Mouse (Mus musculus) ovary, adult 18-20 months (tissue): ENCODE data around the gene Prdx2.

Source experiments
- DNase-seq: peaks from one replicate; pipeline ENCODE4 v3.0.0; 2022; ENCODE audit warnings: low spot score, mixed read lengths

Prdx2 gene

DNA sequence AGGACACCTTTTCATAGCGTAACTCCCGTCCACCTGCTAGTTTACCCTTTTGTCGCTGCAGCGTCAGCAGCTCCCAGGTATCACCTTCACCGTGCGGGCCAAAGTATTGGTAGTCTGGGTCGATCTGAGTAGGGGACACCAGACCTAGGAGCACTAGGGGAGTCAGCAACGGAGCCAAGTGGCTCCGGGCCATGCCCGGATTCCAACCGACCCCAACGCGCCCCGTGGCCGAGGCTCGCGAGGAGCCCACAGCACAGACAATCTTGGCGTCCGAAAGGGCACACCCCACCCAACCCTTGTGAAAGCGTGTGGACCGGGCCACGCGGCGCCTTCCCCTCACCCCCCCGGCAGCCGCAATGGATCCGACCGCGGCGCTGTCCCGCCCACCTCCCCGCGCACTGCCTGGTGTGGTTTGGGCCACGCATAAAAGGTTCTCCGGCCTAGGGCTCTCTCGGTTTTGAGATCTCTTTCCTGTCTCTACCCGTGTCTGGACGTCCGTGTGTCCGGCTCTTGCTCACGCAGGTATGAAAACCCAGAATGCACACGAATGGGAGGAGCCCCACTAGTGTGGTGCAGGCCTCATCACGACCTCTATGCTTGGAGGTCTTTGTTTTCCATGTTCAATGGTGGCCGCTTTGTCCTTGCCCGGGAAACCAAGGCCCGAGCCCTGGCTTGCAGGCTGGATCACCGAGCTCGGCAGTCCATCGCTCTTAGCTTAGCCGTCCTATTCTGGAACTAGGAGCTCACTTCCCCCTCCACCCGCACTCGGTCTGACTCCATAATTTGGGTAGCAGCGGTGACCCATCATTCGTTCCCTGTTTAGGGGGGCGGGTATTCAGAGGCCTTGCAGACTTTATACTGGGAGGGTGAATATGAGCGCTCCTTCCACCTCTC, at the start of gene Prdx2, which contains the start of the genes Gm49661 and Rnaseh2a:
TSS of gene Prdx2 (plus strand) at position 347 of the 894 bp plus-strand sequence.
TSS of gene Gm49661 (minus strand) at position 193 of the 894 bp plus-strand sequence.
TSS of gene Rnaseh2a (minus strand) at position 527 of the 894 bp plus-strand sequence.
- DNase-seq: peak; percentile 67

DNA sequence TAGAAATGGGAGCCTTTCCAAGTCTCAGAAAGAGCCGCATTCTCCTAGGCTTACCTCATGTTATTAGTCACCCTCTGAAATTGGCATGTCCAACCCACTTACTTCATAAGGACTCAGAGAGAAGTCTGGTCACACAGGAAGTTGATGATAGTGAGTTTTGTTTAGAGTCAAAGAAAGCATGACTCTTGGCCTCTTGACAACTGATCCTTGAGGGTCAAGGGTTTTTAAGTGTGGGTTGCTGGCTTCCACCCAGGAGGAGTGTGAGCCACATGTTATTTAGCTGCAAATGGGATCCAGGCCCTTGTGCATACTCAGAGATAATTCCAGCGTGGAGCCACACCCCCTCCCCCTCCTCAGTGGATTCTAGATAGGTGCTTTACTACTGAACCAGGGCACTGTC, 47.8 kb upstream of the Prdx2 start:
- no peak for DNase-seq

DNA sequence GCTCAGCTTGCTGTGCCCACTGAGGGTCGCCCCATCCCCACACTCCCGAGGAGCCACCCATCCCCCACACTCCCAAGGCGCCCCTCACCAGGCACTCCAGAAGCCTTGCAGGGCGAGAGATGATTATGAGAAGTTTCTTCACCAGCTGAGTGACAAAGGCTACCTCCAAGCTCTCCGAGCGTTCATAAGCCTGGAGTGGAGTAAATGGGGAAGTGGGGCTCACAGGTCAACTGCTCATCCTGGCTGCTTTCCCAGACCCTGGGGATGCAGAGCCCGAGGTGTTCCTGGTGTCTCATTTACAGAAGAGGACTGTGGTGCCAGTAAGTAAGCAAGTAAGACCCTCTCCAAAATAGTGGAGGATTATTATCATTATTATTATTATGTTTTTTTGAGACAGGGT, 43.8 kb upstream of the Prdx2 start:
- no peak for DNase-seq

DNA sequence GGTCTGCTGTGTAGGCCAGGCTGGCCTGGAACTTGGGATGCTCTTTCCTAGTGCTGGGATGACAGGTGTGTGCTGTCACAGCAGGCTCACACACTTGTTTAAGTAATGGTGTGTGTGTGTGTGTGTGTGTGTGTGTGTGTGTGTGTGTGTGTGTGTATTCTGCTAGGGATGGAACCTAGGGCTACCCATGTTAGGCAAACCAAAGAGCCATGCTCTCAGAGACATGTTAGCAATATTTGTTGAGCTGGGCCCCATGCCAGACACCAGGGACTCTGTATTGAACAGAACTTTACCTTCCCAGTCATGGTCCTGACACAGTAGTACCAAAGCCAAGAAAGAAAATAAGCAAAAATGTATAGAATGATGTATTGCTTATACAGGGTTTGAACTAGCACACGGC, 41.9 kb upstream of the Prdx2 start:
- DNase-seq: no peak

DNA sequence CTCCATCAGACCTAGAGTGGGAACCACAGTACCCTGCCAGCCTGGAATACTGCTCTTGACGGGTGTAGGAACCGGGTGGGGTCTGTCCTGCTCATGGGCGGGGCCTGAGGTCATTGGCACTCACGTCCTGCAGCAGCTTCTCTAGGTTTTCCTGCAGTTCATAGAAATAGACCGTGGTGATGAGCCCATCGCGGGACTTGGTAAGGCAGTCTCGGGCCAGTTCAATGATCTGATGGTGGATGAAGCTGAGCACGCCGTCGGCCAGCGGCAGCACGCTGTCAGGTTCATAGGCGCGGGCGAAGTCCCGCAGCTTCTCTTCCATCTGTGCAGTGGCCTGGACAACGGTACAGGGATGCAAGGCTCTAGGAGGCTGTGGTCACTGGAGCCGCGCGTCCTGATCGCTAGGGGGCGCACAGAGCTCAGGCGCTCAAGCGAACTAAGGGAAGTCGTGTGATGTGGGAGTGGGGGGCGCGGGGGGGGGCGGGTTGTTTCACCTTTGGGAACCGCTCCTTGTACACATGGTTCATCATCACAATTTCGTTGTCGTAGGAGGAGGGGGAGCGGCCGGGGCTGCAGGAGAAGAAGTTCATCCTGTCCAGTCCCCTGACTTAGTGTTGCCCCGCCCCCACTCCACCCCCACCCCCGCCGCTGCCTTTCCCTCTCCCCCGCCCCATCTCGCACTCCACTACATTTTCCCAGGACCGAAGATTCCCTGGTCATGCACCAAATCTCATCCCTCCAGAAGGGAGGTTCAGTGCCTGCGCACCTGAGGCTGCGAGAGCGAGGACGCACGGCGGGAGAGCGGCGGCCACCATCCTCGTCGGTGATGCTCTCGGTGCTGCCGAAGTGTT, 40.7 kb upstream of the Prdx2 start:
- no peak for DNase-seq

DNA sequence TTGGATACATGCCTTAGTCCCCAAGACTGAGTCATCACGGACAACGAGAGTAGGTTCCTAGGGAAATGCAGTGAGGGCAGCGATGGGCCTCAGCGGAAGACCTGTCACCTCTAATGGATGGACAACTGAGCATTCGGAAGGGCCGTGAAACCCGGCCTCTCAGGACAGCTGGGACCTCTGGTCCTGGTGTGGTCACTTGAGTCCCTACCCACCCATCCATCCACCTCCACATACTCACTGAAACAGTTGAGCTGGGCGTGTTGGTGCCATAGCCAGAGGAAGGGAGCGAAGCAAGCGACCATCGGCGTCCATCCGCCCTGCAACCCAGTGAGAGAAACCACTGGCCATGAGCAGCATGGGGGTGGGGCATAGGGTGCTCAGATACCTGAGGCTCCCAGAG, 38.8 kb upstream of the Prdx2 start:
- no peak for DNase-seq

DNA sequence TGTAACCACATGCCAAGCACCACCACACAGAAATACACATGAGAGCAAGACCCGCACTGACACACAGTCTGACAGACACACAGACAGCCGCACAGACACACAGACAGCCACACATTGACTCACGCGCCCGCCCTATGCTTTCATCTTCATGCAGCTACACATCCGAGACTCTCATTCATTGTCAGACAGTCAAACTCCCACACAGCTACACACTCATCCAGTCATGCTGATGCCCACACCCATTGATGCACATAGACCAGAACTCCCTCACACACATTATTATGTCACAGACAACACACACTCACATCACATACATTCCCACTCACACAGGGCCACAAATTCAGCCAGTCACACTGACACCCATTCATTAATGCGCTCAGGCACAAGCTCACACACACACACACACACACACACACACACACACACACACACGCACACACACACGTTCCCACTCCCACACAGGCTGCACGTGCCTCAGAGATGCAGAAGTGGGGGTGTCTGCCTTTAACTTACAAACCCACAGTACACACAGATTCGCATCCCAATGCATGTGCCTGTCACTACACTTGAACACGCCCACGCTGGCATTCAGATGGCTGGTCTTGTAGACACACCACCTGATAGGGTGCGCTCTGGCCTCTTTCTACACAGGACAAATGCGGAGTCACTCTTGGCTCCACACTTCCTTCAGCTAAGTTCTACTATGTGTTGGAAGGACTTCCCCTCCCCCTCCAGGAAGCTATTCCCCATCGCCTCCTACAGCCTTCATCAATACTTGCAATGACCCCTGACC, 35.4 kb upstream of the Prdx2 start:
- no peak for DNase-seq

DNA sequence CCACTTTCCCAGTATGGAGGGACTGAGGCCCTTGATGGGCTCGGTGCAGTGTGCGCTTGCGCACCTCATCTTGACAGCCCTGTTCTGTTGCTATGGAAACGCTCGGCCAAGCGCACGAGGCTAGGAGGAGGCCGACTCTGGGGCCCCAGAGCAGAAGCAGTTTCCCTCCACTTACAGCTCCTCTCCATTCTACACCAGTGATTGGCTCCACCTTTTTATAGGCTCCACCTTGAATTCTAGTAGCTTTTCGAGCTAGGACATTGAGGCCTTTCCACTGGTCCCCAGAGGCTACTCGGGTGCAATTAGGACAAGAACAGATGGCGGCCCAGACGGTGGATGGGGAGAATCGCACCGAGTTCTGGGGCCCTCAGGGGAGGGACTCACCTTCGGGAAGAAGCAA, 34.5 kb upstream of the Prdx2 start:
- no peak for DNase-seq

DNA sequence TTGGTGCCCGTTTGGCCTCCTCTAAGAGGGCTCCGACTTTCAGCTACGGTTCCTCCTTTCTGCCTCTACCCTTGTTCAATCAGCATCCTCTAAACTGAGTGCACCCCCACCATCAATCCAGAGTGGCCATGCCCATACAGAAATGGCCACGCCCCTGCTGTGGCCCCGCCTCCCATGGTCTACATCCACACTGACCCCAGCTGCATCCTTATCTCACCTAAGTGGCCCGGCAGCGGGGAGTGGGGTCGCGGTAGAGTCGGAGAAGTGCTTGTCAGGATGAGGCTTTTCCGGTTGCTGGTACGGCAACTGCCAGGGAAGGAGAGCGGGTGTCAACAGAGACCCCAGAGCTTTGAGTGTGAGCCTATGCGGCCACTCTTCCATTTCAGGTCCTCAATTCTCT, 33.9 kb upstream of the Prdx2 start:
- DNase-seq: no peak

DNA sequence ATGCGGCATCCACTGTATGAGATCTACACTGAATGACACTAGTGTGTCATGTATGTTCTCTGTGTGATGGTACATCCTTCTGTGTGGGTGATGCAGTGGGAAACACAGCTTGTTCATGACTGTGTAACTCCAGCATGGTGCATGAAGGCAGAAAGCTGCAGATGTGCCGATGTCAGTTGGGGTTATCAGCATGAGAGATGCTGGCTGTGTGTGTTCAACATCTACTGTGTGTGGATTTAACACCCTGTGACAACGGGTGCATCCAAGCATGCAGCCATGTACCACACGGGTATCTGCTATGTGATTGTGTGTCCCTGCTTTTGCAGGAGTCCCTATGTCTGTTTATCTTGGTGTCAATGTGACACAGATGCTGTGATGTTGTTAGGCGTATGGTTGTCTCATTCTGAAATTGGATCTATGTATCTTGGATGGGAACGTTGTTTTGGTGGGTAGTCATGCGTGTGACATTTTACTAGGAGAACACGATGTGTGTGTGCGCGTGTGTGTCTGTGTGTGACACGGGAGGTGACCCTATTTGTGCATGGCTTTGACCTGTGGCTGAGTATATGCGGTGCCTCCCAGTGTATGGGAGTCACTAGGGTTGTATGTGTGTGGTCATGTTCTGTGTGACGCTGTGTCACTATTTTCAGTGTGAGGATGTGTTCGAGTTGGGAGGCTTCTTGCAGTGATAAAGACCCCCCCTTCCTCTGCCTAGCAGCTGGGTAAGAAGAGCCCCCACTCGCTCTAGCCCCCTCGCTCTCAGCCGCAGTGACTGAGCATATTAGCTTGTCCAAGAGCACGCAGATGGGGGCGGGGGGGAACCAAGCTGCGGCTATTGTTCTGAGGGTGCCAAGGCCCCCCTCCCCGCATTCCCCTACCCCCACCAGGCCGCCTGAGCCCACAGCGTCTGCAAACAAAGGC, 33.1 kb upstream of the Prdx2 start:
- no peak for DNase-seq

DNA sequence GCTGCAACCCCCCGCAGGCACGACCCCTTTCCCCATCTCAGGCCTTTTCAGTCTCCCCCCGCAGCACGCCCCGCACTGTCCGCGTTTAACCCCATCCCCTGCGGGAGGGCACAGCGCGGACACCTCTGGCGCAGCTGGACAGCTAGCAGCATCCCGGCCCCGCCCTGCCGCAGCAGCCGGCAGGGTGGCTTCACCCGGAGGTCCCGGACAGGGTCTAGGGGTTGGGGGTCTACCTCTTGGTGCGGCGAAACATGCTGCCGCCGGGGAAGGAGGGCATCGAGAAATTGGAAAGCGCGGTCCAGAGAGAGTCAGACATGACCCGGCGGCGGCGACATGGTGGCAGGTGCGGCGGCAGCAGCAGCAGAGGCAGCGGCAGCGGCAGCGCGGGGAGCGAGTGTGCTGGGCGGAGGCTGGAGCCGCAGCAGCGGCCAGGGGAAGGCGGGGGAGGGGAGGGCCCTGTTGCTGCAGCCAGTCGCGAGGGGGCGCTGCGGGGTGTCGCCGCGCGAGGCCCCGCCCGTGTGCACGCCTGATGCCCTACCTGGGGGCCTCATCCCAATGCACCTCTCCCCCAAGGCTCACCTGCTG, 32.3 kb upstream of the Prdx2 start, which contains the start of gene Mast1:
TSS of gene Mast1 (minus strand) at position 398 of the 585 bp plus-strand sequence.
- DNase-seq: no peak

DNA sequence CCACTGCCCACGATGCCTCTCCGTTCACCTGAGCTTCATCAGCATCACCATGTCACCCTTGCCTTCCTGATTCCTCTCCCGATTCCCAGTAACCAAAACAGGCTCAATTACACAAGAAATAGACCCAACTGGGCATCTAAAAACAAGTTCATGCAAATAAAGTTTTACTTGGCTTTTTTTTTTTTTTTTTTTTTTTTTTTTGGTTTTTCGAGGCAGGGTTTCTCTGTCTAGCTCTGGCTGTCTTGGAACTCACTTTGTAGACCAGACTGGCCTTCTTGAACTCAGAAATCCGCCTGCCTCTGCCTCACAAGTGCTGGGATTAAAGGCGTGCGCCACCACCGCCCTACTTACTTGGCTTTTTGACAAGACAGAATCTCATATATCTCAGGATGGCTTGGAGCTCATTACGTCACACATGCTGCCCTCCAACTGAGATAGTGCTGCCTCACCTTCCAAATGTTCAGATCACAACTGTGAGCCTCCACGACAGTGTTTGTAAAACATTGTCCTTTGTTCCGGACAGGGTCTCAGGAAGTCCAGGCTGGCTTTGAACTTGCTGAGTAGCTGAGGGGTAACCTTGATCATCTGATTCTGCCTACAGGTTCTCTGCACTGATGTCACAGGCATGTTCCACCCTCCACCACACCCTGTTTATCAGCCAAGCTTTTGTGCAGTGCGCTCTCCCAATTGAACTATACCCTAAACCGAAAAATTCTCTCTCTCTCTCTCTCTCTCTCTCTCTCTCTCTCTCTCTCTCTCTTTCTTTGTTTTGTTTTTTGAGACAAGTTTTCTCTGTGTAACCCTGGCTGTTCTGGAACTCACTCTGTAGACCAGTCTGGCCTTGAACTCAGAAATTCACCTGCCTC, 31.5 kb upstream of the Prdx2 start:
- DNase-seq: no peak

DNA sequence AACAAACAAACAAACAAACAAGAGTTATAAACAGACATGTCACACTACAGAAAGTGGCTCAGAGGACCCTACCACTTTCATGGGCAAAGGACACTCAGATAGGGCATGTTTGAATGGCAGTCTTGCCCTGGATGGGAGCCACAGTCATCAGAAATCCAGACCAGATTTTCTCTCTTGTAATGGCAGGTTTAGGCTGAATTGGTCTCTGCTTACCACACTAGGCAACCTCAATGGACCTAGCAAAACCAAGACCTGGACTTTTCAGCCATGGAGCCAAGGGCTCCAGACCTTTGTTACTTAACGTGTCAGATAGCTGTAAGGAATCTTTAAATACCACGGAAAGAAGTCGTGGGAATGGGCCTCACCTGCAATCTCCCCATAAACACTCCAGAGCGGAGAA, 25.7 kb upstream of the Prdx2 start:
- no peak for DNase-seq

DNA sequence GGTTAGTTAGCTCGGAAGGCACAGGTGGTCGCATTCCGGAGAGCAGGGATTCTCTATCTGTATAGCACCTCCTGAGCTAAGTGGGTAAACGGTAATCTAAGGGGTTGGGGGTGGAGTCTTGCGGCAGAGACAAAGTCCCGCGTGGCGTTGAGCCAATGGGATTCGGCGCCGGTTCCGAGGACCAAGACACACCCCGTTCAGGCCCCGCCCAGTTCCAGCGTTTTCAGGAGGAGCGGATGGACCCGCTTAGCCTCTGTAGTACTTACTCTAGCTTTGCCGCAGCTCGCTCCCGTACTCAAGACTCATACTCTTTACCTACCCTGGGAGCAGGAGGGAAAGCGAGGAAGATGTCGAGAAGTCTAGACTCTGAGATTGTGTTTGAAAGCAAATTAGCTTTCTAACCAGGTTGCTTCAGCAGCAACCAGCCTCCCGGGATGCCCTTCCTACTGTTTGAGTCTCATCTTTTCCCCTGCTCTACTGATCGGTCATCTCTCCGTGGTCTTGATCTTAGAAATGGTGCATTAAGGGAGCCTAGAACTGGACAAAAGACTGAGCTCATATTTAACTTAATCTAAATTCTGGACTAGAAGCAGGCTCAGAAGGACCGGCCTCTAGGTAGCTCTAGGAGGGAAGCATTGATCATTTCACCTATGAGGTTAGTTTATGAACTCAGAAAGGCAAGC, 24.8 kb upstream of the Prdx2 start:
- DNase-seq: no peak

DNA sequence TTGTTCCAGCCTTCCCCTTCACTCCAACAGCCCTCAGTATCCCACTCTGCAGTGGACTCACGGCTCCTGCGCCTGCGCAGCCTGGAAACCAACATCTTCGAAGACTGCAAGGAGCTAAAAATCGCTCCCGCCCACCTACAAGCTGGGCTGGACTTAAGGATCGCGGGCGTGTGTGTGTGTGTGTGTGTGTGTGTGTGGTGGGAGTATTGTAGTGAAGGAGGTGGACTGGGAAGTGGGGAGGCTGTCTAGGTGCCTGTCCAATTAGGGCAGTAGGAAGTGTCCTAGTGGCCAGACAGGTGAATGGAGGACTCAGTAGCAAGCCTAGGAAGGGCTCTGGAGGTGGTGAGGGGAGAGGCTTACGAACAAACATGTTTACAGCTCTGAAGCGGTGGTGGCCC, 24.2 kb upstream of the Prdx2 start:
- no peak for DNase-seq

DNA sequence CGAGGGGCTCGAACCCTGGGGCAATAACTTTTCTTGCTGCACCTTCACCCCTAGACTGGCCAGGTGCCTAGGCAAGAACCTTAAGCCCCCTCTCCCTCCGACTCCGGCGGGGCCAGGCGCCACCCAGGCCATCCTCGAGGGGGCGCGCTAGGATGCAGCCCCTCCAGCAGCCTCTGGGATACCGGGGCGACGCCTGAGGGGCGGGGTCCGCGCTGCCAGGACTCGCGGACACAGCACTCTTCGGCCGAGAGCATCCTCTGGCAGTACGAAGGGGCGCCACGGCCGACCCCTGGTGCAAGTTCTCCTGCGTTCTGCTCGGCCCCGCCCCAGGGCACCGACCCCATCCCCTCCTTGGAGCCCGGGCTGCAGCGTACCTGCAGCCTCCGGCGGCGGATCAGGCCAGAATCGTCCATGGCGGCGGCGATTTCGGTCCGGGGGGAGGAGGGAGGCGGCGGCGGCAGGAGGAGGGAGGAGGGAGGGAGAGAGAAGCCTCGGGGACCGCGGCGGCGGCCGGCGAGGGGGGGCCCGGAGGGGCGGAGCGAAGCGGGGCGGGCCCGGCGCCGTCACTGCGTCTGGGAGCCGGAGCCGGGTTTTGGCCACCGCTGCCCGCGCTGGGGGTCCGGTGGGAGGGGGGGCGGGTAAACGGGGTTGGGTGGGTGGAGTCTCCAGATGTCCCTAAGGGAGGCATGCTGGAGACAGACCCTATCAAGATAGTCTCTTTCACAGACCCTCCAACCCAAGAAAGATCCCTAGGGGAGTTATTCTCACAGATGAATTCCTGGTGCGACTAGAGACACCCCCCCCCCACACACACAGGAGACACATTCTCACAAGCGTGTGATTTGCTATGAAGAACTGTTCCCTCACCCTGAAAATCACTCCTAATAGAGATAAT, 23.5 kb upstream of the Prdx2 start:
- DNase-seq: no peak

DNA sequence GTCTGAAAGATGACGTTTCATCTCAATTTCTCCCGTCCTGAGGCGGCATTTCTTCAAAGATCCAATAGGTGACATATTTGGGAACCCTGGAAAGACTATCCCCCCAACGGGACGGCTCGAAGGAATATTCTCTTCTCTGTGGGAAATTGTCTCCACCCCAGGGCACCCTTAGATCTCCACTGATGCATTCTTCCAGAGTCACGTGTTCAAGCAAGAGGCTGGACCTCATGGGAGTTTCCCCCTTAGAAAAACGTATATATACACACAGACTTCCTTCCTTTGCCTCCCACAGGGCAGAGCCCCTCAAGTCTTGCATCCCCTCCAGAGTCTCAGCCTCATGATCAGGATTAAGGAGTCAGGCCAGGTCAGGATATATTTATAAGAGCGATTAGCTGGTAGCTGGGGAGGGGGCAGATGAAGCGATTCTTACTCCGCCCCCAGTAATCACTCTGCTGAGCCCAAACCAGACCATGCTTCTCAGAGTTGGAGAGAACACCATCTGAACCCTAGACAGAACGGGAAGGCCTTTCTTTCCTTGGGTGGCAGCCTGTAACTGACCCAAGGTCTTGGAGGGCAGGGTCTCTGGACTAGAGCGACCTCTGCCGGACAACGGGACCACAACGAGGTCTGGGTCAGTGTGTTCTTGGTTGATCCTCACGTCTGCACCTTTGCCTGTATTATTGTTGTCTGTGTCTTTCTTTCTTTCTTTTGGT, 22.7 kb upstream of the Prdx2 start, which contains the start of gene Rtbdn:
TSS of gene Rtbdn (plus strand) at position 464 of the 713 bp plus-strand sequence.
- DNase-seq: no peak
